Mouse (Mus musculus): ENCODE results near the gene Hypk.
"Not testable (repeated sequence)": the region's sequence is repeated elsewhere in the genome, so short reads cannot be mapped to it uniquely, and the experiment has no call there.

The Hypk gene

DNA sequence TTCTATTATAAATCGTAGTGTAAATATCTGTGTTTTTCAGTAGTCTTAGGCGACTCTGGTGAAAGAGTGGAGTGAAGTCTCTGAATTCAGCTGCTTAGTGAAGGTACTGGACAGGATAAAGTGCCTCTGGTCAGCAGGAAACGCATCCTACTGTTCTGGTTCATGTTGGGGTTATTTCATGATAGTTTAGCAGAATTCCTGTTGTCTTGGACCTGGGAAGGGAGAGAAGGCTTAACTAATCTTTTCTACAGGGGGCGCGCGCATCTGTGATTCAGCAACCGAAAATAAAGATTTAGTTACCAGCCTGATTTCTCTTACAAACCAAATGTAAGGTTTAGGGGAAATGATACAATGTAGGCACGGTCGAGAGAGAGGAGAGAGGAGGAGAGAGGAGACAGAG, 5.0 kb upstream of the Hypk start:
- no peak for DNase-seq (ENCODE audit: low read depth, low spot score)

DNA sequence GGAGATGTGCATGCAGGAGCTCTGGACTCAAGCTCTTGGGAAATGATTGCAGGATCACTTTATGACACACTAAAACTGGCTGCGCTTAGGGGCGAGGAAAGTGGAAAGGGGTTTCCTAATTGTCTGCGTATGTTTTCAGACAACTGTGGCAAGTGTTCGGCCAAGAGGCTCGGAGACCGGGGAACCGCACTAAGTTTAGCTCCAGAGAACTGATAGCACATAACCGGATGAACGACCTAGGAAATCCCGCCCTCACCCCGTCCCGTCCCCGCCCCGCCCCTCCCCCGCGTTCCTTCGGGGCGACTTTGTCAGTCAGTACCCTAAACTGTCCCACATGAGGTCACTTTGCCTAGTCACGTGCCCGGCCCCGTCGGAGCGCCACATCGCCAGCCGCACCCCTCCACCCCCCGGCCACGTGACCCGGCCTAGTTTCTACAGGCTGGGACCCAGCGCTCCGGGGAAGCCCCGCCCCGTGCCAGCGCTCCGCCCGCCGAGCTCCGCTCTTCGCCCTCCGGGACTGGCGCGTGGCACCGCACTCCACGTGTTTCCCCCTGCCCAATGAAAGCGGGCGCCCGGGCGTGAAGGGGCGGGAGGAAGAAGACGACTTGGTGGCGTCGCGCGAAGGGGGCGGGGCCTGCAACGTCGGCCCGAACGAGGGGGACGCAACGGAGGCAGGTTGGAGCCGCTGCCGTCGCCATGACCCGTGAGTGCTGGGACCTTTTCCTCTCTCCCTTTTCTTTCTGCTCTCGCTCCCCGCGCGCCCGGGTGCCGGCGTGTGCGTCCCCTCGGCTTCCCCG, 4.2 kb upstream of the Hypk start, which contains the start of gene Serf2:
TSS of gene Serf2 (plus strand) at position 457 of the 797 bp plus-strand sequence.
- peak; percentile 95 for DNase-seq (ENCODE audit: low read depth, low spot score)

DNA sequence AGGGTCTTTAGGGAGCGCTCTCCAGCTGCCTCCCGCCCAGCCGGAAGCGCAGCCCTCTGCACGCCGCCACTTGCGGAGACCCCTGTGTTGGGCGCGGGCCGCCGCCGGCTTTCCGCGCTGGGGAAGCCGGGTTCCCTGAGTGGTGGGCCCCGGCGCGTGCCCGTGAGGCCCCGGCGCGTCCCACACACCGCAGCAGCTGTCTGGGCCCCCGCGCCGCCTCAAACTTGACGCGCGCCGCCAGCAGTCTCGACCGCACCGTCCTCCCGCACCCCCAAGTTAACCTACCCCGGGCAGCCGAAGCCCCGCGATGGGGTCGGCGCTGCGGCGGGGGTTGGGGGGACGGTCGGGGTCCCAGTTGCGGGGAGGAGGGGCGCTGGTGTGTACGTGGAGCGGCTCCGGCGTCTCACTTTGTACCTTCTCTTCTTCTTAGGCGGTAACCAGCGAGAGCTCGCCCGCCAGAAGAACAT, 3.5 kb upstream of the Hypk start:
- DNase-seq (ENCODE audit: low read depth, low spot score), result no peak

DNA sequence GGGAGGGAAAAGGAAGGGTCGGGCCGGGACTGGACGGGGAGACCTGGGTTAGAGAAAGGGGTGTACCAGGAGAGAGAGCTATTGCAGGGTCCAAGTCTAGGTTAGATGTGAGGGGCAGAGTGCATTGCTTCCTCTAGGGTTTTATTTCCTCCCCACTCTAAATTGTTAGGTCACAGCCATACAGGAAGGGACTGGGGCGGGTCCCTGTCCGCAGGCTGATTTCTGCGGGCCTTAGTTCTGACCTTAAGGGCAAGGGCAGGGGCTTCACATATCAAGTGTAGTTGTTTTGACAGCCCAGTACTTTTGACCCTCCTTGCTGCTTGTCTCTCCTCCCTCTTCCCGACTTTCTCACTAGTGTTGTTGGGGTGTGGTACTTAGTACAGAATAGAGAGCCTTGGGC, 3.0 kb upstream of the Hypk start:
- no peak for DNase-seq (ENCODE audit: low read depth, low spot score)

DNA sequence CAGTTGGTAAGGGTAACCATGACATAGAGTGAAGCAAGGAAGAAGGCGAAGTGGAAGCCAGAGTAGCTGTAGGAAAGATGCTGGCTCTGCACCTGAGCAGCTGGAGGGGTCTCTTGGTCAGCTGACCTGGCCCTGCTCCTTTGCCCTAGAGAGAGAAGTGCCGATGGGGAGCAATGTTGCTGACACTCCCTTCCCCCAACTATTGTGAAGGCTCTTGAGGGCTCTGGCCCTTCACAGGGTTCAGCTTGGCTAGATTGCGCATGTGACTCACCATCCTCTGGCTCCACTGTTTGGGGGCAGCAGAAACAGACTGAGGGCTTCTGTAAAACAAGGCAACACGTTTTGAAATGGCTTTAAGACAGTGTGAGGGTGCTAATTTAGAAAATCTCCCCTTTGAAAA, 729 bp upstream of the Hypk start:
- no peak for DNase-seq (ENCODE audit: low read depth, low spot score)

DNA sequence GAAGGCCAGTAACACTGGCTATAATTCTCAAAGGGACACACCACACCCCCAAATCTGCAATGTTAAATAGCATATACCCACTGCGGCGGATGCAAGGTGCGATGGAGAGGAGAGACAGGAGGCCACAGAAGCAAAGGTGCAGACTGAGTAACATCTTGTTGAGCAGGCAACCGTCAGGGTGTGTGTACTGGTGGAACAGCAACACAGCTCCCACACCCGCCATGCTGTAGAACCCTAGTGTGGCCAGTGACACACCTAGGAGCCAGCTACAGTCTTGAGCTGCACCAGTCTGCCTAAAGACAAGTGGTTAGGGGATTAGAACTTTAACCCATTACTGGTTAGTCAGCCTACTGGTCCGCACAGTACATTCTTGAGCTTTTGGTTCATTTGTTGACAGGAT, 827 bp downstream of the Hypk start:
- DNase-seq (ENCODE audit: low read depth, low spot score), result no peak

DNA sequence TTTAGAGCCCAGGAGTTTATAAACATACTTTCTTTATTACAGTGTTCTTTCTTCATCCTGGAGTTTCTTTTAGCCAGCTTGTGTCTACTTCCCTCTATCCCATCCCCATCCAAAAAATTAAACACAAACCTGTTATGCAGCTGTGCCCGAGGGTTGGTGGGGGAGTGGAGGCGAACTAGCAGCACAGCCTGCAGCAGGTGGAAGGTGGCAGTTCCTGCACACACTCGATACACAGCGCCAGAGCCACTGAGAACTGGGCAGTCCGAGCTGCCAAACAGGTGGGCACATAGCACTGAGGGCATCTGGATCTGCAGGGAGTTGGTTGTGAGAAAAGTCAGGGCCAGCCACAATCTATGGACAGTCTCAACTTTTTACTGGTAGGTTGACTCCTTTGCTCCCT, 2.4 kb downstream of the Hypk start:
- no peak for DNase-seq (ENCODE audit: low read depth, low spot score)

DNA sequence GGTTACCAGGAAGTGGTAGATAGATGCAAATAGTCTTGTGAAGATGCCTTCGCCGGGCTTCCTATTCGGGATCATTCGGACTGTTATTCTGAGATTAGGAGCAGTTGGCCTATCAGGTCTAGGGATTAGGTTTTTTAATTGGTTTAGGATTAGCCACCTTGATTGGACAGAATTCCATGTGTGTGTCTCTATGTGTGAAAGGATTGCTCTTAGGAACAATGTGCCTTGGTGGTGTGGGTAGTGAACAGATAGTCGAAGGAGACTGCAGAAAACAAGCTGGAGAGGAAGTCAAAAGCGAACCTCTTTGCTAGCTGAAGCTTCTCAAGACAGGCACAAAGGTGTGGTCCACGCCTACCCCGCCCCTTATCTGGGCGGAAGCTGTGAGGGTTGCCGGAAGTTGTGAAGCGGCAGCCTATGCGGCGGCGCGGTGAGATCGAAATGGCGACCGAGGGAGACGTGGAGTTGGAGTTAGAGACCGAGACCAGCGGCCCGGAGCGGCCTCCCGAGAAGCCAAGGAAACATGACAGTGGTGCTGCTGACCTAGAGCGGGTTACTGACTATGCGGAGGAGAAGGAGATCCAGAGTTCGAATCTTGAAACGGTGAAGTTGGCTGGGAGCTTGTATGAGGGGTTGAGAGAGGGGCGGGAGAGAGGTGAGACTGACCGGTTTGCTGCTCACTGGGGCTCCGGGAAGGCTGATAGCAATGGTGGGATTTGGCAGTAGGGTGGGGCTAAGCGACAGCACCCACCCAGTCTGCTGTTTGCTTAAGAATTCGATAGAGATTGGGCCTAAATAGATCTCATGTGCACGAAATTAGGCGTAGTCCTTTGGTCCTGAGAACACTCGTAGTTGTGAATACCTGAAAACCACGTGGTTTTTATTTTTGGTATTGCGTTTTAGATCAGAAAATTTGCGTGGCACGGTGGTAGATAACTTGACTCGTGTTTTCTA, 3.9 kb downstream of the Hypk start, which contains the start of gene Serinc4:
TSS of gene Serinc4 (minus strand) at position 90 of the 951 bp plus-strand sequence.
- peak; percentile 65 for DNase-seq (ENCODE audit: low read depth, low spot score)

DNA sequence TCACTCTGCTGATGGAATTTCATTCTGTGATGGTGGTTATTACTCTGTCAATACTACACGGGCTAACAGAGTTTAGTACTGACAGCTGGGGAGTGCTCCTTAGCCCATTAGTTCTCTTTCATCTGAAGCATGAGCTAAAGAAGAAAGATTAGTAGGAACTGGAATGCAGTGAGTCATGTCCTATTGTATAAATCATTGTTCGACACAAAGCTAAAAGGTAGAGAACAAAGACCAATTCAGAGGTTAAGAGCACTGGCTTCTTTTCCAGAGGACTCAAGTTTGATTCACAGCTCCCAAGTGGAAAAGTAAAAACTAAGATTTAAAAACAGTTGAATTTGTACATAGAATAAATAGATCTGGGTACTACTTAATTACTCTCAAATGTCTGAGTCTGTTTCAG, 7.0 kb downstream of the Hypk start:
- DNase-seq (ENCODE audit: low read depth, low spot score), result no peak

DNA sequence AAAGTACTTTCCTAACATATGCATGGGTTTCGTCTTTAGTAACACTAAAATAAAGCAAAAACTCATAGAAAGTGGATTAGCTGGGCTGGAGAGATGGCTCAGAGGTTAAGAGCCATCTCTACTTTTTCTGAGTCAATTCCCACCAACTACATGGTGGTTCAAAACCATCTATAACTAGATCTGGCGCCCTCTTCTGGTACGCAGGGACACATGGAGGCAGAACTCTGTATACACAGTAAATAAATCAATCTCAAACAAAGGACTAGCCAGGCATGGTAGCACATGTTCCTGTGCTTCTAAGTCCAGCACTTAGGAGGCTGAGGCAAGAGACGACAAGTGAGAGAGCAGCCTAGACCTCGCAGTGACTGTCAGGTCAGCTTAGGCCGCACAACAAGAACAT, 15.9 kb downstream of the Hypk start:
- not testable (repeated sequence) for DNase-seq (ENCODE audit: low read depth, low spot score)

DNA sequence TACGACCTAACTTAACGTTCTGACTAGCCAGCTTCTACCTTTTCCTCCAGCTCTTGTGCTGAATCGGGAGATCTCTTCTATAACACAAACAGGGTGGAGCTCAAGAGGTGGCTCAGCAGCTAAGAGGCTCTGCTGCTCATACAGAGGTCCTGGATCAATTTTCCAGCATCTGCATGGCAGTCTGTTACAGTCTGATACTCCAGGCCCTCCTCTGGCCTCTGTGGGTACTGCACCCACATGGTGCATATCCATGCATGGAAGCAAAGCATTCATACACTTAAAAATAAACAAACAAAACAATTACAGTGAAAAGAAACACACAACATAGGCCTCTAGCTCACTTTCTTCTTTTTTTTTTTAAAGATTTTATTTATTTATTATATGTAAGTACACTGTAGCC, 19.7 kb downstream of the Hypk start:
- DNase-seq (ENCODE audit: low read depth, low spot score), result not testable (repeated sequence)

DNA sequence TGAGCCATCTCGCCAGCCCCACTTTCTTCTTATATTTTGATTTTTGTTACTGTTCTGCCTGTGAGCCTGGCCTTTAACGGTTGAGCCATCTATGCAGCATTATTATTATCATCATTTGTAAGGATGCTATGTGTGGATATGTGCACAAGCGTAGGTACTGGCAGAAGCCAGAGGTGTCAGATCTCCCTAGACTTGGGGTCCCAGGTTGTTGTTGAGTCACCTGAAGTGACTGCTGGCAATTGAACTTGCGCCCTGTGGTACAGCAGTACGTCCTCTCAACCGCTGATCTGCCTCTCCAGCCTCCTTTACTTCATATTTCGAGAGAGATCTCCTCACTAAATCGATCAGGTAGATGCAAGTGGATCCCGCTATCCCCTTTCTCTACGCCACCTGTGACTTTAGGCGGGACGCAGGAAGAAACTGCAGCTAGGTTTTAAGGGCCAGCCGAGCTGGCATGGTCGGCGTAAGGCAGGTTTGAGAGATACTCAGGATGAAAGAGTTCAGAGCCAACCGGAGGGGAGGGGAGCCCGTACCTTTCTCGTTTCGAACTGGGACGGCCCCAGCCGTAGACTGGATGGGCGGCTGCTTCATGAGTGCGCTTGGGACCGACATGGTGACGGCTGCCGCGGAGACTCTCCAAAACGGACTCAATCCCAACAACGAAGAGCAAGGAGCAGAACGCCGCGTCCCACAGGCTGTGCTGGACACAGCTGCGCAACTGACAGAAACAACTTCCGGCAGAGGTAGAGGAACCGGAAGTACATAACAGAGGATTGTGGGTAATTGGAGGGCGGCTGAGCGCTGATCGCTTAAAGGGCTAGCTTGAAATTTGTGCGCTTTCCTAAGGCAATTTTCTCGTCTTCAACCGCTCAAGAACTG, 20.4 kb downstream of the Hypk start, which contains the start of gene Mfap1b:
TSS of gene Mfap1b (minus strand) at position 767 of the 879 bp plus-strand sequence.
- DNase-seq (ENCODE audit: low read depth, low spot score), result peak; percentile 75

DNA sequence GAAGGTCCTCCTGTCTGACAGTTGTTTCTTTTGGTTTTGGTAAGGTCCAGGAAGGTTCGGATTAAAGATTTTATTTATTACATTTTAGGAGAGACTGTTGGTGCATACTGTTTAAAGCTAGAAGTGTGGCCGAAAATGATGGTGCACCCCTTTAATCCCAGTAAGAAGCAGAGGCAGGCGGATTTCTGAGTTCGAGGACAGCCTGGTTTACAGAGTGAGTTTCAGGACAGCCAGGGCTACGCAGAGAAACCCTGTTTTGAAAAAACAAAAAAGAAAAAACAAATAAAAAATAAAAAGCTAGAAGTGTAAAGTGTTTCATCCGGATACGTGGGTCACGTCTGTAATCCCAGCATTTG, 21.1 kb downstream of the Hypk start:
- DNase-seq (ENCODE audit: low read depth, low spot score), result no peak

DNA sequence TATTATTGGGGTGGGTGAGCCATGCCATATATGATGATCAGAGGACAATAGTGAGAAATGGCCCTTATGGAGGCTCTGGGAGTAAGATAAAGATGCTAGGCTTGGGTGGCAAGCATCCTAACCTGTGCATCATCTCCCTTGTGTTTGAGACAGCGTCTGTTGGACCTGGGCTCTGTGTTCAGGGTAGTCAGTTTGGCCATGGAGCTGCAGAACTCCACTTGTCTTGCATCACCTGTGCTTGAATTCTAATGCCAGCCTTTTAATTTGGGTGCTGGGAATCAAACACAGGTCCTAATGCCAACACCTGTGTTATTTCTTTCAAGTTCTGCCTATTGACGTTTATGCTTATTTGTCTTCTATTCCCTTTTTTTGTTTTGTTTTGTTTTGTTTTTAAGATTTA, 22.2 kb downstream of the Hypk start:
- DNase-seq (ENCODE audit: low read depth, low spot score), result not testable (repeated sequence)

DNA sequence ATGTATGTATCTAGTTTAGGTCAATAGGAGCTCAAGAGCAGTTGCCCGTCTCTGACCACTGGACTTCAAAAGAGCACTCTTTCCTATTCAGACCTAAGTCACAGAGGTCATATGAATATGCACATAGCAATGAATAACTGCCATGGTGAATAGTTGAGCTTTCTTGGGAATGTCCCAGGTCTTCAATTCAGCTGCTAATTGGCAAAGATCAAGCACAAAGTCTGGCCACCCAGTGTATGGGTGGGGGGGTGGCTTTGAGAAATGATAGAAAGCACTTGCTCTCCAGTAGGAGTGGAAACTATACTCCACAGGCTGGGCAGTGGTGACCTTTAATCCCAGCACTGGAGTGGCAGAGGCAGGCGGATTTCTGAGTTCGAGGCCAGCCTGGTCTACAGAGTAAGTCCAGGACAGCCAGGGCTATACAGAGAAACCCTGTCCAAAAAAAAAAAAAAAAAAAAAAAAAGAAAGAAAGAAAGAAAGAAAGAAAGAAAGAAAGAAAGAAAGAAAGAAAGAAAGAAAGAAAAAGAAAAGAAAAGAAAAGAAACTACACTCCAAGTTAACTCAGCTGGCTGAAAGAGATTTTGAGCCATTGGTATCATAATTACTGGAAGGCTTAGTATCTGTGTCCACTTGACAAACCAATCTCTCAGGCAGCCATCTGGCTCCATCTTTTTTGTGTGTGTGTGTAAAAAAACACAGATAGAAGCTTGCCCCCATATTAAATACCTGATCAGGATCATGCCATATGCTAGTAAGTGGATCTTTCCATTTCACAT, 24.6 kb downstream of the Hypk start:
- no peak for DNase-seq (ENCODE audit: low read depth, low spot score)

DNA sequence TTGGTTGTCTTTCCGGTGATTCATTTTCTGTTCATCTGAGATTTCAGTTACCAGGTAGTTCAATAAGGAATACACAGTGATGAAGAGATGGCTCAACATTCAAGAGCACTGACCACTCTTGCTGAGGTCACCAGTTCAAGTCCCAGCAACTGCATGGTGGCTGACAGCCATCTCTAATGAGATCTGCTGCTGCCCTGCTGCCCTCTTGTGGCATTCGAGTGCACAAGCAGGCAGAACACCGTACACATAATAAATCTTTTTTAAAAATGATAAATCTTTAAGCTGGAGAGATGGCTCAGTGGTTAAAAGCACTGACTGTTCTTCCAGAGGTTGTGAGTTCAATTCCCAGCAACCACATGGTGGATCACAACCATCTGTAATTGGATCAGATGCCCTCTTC, 27.4 kb downstream of the Hypk start:
- no peak for DNase-seq (ENCODE audit: low read depth, low spot score)

DNA sequence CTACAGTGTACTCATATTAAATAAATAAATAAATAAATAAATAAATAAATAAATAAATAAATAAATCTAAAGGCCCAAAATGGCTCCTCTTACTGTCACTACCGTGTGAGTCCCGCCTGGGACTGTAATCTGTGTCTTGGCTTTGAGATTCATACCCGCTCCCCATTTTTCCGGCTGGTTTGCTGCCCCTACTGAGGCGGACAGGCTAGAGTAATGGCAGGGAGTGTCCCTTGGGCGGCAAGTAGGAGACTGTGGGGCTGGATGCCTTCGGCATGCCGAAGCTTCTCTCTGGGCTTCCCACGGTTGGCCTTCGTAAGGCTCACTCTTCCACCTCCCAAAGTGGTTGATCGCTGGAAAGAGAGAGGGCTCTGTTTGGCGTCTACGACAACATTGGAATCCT, 27.8 kb downstream of the Hypk start:
- not testable (repeated sequence) for DNase-seq (ENCODE audit: low read depth, low spot score)

DNA sequence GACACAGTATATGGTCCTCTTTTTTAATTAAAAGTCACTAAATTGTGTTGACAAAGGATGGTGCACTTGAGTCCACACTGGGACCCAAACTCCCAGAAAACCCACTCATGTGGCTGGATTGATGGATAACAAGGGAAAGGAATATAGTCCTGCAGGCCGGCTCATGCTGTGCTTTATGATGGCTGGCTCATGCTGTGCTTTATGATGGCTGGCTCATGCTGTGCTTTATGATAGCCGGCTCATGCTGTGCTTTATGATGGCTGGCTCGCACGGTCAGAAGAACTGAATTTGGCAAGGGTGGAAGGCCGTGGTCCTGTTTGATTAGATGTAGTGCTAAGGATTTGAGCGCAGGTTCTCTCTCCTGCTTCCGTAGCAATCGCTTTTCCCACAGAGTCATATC, 30.5 kb downstream of the Hypk start:
- no peak for DNase-seq (ENCODE audit: low read depth, low spot score)

DNA sequence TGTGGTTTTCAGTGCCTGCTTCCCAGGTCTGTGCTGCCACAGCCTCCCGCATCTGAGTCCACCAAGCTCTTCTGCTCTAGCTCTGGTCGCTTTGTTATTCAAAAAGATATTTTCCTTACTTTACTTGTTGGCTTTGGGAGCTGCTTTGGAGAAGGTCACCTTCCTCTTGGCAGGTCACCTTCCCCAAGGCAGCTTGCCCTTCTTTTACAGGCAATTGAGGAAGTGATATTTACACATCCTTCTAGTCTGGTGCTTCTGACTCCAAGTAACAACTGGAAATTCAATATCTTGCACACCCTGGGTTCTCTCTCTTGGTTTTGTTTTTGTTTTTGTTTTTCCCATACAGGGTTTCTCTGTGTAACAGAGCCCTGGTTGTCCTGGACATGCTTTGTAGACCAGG, 31.3 kb downstream of the Hypk start:
- not testable (repeated sequence) for DNase-seq (ENCODE audit: low read depth, low spot score)

DNA sequence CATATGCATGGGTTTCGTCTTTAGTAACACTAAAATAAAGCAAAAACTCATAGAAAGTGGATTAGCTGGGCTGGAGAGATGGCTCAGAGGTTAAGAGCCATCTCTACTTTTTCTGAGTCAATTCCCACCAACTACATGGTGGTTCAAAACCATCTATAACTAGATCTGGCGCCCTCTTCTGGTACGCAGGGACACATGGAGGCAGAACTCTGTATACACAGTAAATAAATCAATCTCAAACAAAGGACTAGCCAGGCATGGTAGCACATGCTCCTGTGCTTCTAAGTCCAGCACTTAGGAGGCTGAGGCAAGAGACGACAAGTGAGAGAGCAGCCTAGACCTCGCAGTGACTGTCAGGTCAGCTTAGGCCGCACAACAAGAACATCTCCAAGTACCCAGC, 48.5 kb downstream of the Hypk start:
- not testable (repeated sequence) for DNase-seq (ENCODE audit: low read depth, low spot score)

Measured in embryo, embryonic 11.5 days (tissue).